In the genomic region with DNA sequence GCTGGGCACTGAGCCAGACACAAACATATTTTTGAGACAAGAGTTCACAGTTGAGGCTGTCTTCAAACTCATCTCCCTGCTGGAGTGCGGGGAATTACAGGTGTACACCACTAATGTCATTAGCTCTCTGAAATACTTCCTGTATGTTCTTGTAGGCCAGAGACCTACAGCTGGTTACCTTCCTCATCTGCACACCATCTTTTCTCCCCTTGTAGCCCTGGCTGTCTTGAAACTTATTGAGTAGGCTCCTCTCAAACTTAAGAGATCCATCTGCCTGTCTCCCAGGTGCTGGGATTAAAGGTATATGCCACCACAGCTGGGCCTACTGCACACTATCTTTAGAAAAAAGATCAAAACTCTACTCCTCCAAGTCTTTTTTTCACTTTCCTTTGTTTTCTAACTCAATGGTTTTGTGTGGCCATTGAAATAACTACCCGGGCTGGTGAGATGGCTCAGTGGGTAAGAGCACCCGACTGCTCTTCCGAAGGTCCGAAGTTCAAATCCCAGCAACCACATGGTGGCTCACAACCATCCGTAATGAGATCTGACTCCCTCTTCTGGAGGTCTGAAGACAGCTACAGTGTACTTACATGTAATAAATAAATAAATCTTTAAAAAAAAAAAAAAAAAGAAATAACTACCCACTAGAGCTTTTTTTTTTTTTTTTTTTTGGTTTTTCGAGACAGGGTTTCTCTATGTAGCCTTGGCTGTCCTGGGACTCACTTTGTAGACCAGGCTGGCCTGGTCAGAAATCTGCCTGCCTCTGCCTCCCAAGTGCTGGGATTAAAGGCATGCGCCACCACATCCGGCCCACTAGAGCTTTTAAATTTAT, we compare ENCODE assay signal across 12 mouse cellular contexts. TPM values are rescaled to one million over a fixed set of nuclear protein-coding genes. Genes with fewer than 3 reads are reported as not detected.
DNase-seq lines count a peak whose midpoint lies in the region; ATAC-seq and TF ChIP-seq lines count a peak whose summit lies in the region.
"Not testable (repeated sequence)": the region's sequence is repeated elsewhere in the genome, so short reads cannot be mapped to it uniquely, and the experiment has no call there.
"Had no signal": no experiment of that assay in that cellular context is flagged by ENCODE, and none has a peak within 500 bp of the region (broad histone marks: within the 10 kb centered on the region; RNA-seq: fewer than 3 reads in every experiment).

No protein-coding gene starts in this region.

- H3K27me3 ChIP-seq in embryonic facial prominence, embryonic 15.5 days; hindbrain, embryonic 15.5 days; kidney, adult 2 months (replicated peaks; ENCODE audit: control insufficient read depth, insufficient read depth, low read length); limb, embryonic 12.5 days; liver, postnatal 0 days (ENCODE audit: insufficient read depth, low read length); neural tube, embryonic 12.5 days (replicated peaks): not testable (repeated sequence)

- not testable (repeated sequence) for H3K9me3 ChIP-seq in embryonic facial prominence, embryonic 15.5 days (replicated peaks); hindbrain, embryonic 15.5 days; limb, embryonic 12.5 days; liver, postnatal 0 days (ENCODE audit: low read length); neural tube, embryonic 12.5 days

- not testable (repeated sequence) for H3K4me2 ChIP-seq in embryonic facial prominence, embryonic 15.5 days (replicated peaks); hindbrain, embryonic 15.5 days; limb, embryonic 12.5 days; liver, postnatal 0 days (ENCODE audit: low read depth, low read length)
- H3K4me2 ChIP-seq in neural tube, embryonic 12.5 days (replicated peaks), result 0 out of 2 replicates have a peak overlapping the region, but pooled peaks have one; percentile 26

- TF ChIP-seq CTCF in kidney, adult 2 months (conservative IDR thresholded peaks at IDR 0.05; ENCODE audit: insufficient read depth, insufficient read length, low read depth, low read length); liver, postnatal 0 days (IDR thresholded peaks at IDR 0.05; ENCODE audit: low read depth): not testable (repeated sequence)

- TF ChIP-seq EP300 in liver, postnatal 0 days (IDR thresholded peaks at IDR 0.05; ENCODE audit: low read depth), result not testable (repeated sequence)

- DNase-seq in A20 (ENCODE audit: low read depth, low spot score) (peak; percentile 53), R1 (ENCODE audit: low read depth, low spot score) (peak; percentile 52)
- DNase-seq in kidney, adult 2 months; liver, postnatal 0 days: not testable (repeated sequence)

- 58% methylated on average over 9 of the region's 9 CpGs for WGBS in embryonic facial prominence, embryonic 15.5 days
- 59% methylated on average over 9 of the region's 9 CpGs for WGBS in hindbrain, embryonic 15.5 days
- WGBS in kidney, adult 2 months, result 51% methylated on average over 9 of the region's 9 CpGs
- WGBS in limb, embryonic 12.5 days, result 63% methylated on average over 9 of the region's 9 CpGs
- 59% methylated on average over 8 of the region's 9 CpGs for WGBS in liver, postnatal 0 days (ENCODE audit: insufficient replicate concordance)
- WGBS in neural tube, embryonic 12.5 days, result 62% methylated on average over 9 of the region's 9 CpGs

- not testable (repeated sequence) for TF ChIP-seq POLR2A in kidney, adult 2 months (IDR thresholded peaks at IDR 0.05; ENCODE audit: low read depth, low read length)

- peaks cover 21% of the 10 kb centered on the region for H3K36me3 ChIP-seq in embryonic facial prominence, embryonic 15.5 days
- peaks cover 15% of the 10 kb centered on the region for H3K36me3 ChIP-seq in hindbrain, embryonic 15.5 days
- not testable (repeated sequence) for H3K36me3 ChIP-seq in kidney, adult 2 months (ENCODE audit: control insufficient read depth, insufficient read depth, low read length); liver, postnatal 0 days (replicated peaks; ENCODE audit: insufficient read depth, low read length)
- peaks cover 22% of the 10 kb centered on the region for H3K36me3 ChIP-seq in limb, embryonic 12.5 days
- H3K36me3 ChIP-seq in neural tube, embryonic 12.5 days, result peaks cover 18% of the 10 kb centered on the region

- H3K27ac ChIP-seq in embryonic facial prominence, embryonic 15.5 days (replicated peaks), result peak overlapping the region; percentile 34; the same call in 1 of the 2 replicates
- 0 out of 2 replicates have a peak overlapping the region, but pooled peaks have one; percentile 19 for H3K27ac ChIP-seq in hindbrain, embryonic 15.5 days (replicated peaks)
- peak overlapping the region; percentile 75 for H3K27ac ChIP-seq in kidney, adult 2 months (ENCODE audit: insufficient read depth, low read depth, low read length)
- peak overlapping the region; percentile 96; the same call in 1 of the 2 replicates for H3K27ac ChIP-seq in limb, embryonic 12.5 days
- 0 out of 2 replicates have a peak overlapping the region, but pooled peaks have one; percentile 37 for H3K27ac ChIP-seq in liver, postnatal 0 days (ENCODE audit: low read depth)
- H3K27ac ChIP-seq in neural tube, embryonic 12.5 days, result not testable (repeated sequence)

- not testable (repeated sequence) for H3K4me3 ChIP-seq in embryonic facial prominence, embryonic 15.5 days (replicated peaks); hindbrain, embryonic 15.5 days; kidney, adult 2 months (ENCODE audit: insufficient read depth, low read depth, low read length); liver, postnatal 0 days (ENCODE audit: low read depth, low read length); neural tube, embryonic 12.5 days
- 0 out of 2 replicates have a peak overlapping the region, but pooled peaks have one; percentile 97 for H3K4me3 ChIP-seq in limb, embryonic 12.5 days (replicated peaks)

- peaks cover 19% of the 10 kb centered on the region for H3K4me1 ChIP-seq in embryonic facial prominence, embryonic 15.5 days
- peaks cover 19% of the 10 kb centered on the region for H3K4me1 ChIP-seq in hindbrain, embryonic 15.5 days (replicated peaks)
- peaks cover 27% of the 10 kb centered on the region for H3K4me1 ChIP-seq in kidney, adult 2 months (ENCODE audit: control insufficient read depth, insufficient read depth, low read length)
- not testable (repeated sequence) for H3K4me1 ChIP-seq in limb, embryonic 12.5 days (replicated peaks); liver, postnatal 0 days (ENCODE audit: insufficient read depth); neural tube, embryonic 12.5 days

- not testable (repeated sequence) for ATAC-seq in embryonic facial prominence, embryonic 15.5 days (ENCODE audit: insufficient number of reproducible peaks, low FRiP score, low TSS enrichment, low read depth); hindbrain, embryonic 15.5 days (ENCODE audit: low FRiP score, low read depth); limb, embryonic 12.5 days (ENCODE audit: insufficient number of reproducible peaks, insufficient read depth, low FRiP score, low TSS enrichment, low read depth); liver, postnatal 0 days; neural tube, embryonic 12.5 days (ENCODE audit: low FRiP score, low read depth)

- not testable (repeated sequence) for H3K9ac ChIP-seq in embryonic facial prominence, embryonic 15.5 days; hindbrain, embryonic 15.5 days; limb, embryonic 12.5 days (replicated peaks); liver, postnatal 0 days (replicated peaks); neural tube, embryonic 12.5 days

RNA-seq across cellular contexts. Expression of a gene that starts 10.1 kb away (rescaled TPM):
- 2.2 and 3.4 TPM in 2 replicates for polyA plus RNA-seq in embryonic facial prominence, embryonic 15.5 days (2015; fragmentation: Nextera tagmentation; extraction: Ambion mirVana)
- 0.31 and 0.51 TPM in 2 replicates for polyA plus RNA-seq in hindbrain, embryonic 15.5 days (2015; fragmentation: Nextera tagmentation; extraction: Ambion mirVana)
- polyA plus RNA-seq in kidney, adult 2 months (2012; rRNA removed), result 38.8 and 56.5 TPM in 2 replicates
- 0.19 TPM in 1 of 2 replicates, not detected in the other for polyA plus RNA-seq in limb, embryonic 12.5 days (2016; fragmentation: Nextera tagmentation; extraction: Ambion mirVana)
- polyA plus RNA-seq in liver, postnatal 0 days (2015; fragmentation: Nextera tagmentation; extraction: Ambion mirVana), result 0.06 and 0.12 TPM in 2 replicates
- polyA plus RNA-seq in neural tube, embryonic 12.5 days (2016; fragmentation: Nextera tagmentation; extraction: Ambion mirVana), result 0.26 TPM in 1 of 2 replicates, not detected in the other

RNA-seq across cellular contexts. Expression of a gene that starts 17.9 kb away (rescaled TPM):
- 20.8 and 22.7 TPM in 2 replicates for polyA plus RNA-seq in embryonic facial prominence, embryonic 15.5 days (2015; fragmentation: Nextera tagmentation; extraction: Ambion mirVana)
- polyA plus RNA-seq in hindbrain, embryonic 15.5 days (2015; fragmentation: Nextera tagmentation; extraction: Ambion mirVana), result 35.9 and 38.3 TPM in 2 replicates
- polyA plus RNA-seq in kidney, adult 2 months (2012; rRNA removed), result 448 and 498 TPM in 2 replicates
- polyA plus RNA-seq in limb, embryonic 12.5 days (2016; fragmentation: Nextera tagmentation; extraction: Ambion mirVana), result 16.2 and 18.9 TPM in 2 replicates
- 35.6 and 40.3 TPM in 2 replicates for polyA plus RNA-seq in liver, postnatal 0 days (2015; fragmentation: Nextera tagmentation; extraction: Ambion mirVana)
- 24.4 and 27.3 TPM in 2 replicates for polyA plus RNA-seq in neural tube, embryonic 12.5 days (2016; fragmentation: Nextera tagmentation; extraction: Ambion mirVana)

RNA-seq across cellular contexts. Expression of a gene that starts 20.8 kb away (rescaled TPM):
- polyA plus RNA-seq in embryonic facial prominence, embryonic 15.5 days (2015; fragmentation: Nextera tagmentation; extraction: Ambion mirVana), result not detected in 2 replicates
- polyA plus RNA-seq in hindbrain, embryonic 15.5 days (2015; fragmentation: Nextera tagmentation; extraction: Ambion mirVana), result 1.0 TPM in 1 of 2 replicates, not detected in the other
- polyA plus RNA-seq in kidney, adult 2 months (2012; rRNA removed), result not detected in 2 replicates
- polyA plus RNA-seq in limb, embryonic 12.5 days (2016; fragmentation: Nextera tagmentation; extraction: Ambion mirVana), result not detected in 2 replicates
- polyA plus RNA-seq in liver, postnatal 0 days (2015; fragmentation: Nextera tagmentation; extraction: Ambion mirVana), result 0.28 TPM in 1 of 2 replicates, not detected in the other
- polyA plus RNA-seq in neural tube, embryonic 12.5 days (2016; fragmentation: Nextera tagmentation; extraction: Ambion mirVana), result not detected in 2 replicates
- polyA plus RNA-seq: C2C12; embryonic facial prominence, embryonic 12.5 days; heart, postnatal 0 days; neural tube, embryonic 11.5 days had no signal

RNA-seq across cellular contexts. Expression of a gene that starts 23.0 kb away (rescaled TPM):
- polyA plus RNA-seq in embryonic facial prominence, embryonic 15.5 days (2015; fragmentation: Nextera tagmentation; extraction: Ambion mirVana), result 19.5 and 19.7 TPM in 2 replicates
- polyA plus RNA-seq in hindbrain, embryonic 15.5 days (2015; fragmentation: Nextera tagmentation; extraction: Ambion mirVana), result 12.0 and 13.1 TPM in 2 replicates
- polyA plus RNA-seq in kidney, adult 2 months (2012; rRNA removed), result 23.4 and 31.5 TPM in 2 replicates
- polyA plus RNA-seq in limb, embryonic 12.5 days (2016; fragmentation: Nextera tagmentation; extraction: Ambion mirVana), result 1.9 and 2.0 TPM in 2 replicates
- 0.46 and 0.59 TPM in 2 replicates for polyA plus RNA-seq in liver, postnatal 0 days (2015; fragmentation: Nextera tagmentation; extraction: Ambion mirVana)
- polyA plus RNA-seq in neural tube, embryonic 12.5 days (2016; fragmentation: Nextera tagmentation; extraction: Ambion mirVana), result 3.1 and 3.5 TPM in 2 replicates

RNA-seq across cellular contexts. Expression of a gene that starts 23.6 kb away (rescaled TPM):
- polyA plus RNA-seq in embryonic facial prominence, embryonic 15.5 days (2015; fragmentation: Nextera tagmentation; extraction: Ambion mirVana), result 0.71 and 0.77 TPM in 2 replicates
- 1.3 and 1.8 TPM in 2 replicates for polyA plus RNA-seq in hindbrain, embryonic 15.5 days (2015; fragmentation: Nextera tagmentation; extraction: Ambion mirVana)
- polyA plus RNA-seq in kidney, adult 2 months (2012; rRNA removed), result 0.33 and 0.58 TPM in 2 replicates
- 1.0 and 1.1 TPM in 2 replicates for polyA plus RNA-seq in limb, embryonic 12.5 days (2016; fragmentation: Nextera tagmentation; extraction: Ambion mirVana)
- 0.18 TPM in 1 of 2 replicates, not detected in the other for polyA plus RNA-seq in liver, postnatal 0 days (2015; fragmentation: Nextera tagmentation; extraction: Ambion mirVana)
- polyA plus RNA-seq in neural tube, embryonic 12.5 days (2016; fragmentation: Nextera tagmentation; extraction: Ambion mirVana), result 1.4 and 2.3 TPM in 2 replicates

Comparison
In these comparisons a context has a peak if more than half of its experiments do, and no peak if none do; other contexts are left out.
1. RNA of a gene that starts 17.9 kb away (polyA plus RNA-seq): 448 to 498 TPM in kidney, adult 2 months; 35.9 to 38.3 TPM in hindbrain, embryonic 15.5 days, 35.6 to 40.3 TPM in liver, postnatal 0 days, 24.4 to 27.3 TPM in neural tube, embryonic 12.5 days, 20.8 to 22.7 TPM in embryonic facial prominence, embryonic 15.5 days and 16.2 to 18.9 TPM in limb, embryonic 12.5 days; every median in the first group is over 10 times any median in the second.